Mouse (Mus musculus) cerebellum, adult (tissue): ENCODE measurements around the gene Scamp1.

Experiments
- ATAC-seq: cut with Nextera tagmentation; 2 replicates; pipeline ENCODE4 v1.9.2; 2017; ENCODE audit warnings: mild to moderate bottlenecking, moderate library complexity, mixed read lengths; ENCODE audit not compliant: insufficient number of reproducible peaks, low FRiP score, low TSS enrichment

Scamp1 gene

DNA sequence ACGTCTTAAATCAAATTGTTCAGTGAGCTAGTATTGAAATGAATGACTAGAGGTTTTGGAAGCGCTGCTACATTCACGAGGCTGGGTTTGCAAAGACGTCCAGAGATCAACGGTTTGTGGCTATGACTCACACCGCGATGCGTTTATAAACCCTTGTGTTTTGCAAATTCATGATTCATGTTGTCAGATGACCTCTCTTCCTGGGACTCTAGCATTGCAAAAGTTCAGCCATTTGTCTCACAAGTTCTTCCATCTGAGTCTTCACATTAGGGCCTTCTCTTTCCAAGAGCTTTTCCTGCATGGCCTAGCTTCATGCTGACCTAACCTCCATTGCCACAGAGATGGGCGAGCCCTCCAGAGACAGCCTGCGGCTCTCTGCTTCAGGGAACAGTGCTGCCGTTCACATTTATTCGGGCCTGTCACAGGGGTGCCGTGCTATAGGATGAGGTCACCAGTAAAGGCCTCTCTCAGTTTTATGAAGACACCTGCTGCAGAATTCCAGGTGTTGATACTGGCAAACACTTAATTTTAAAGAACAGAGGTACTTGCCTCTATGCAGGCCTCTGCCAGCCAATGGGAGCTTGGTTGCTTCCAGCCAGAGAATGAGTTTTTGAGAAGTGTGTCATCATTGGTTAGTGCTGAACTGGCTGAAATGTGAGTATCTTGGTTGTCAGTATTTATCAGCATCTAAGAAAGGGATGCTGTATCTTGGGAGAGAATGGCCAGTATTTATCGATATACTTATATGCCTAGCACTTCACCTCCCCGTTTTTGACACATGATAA lies 131.0 kb downstream of the Scamp1 start:
- no peak for ATAC-seq

DNA sequence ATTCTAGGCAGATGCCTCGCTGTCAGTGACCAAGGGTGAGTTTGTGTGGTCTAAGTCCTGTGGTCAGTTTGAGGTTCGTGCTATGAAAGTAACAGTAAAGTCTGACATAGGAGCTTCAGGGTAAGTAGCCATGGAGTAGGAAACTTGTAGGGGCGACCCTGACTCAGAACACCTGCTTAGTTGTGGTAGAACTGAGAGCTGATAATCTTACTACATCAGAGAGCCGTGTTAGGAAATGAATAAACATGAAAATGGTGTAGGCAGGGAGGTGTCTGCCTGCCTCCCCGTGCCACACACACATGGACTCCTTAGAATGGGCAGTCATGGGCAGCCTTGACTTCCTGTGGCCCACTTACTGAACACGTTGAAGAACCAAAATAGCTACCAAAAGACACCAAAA lies 132.0 kb downstream of the Scamp1 start:
- ATAC-seq: no peak

DNA sequence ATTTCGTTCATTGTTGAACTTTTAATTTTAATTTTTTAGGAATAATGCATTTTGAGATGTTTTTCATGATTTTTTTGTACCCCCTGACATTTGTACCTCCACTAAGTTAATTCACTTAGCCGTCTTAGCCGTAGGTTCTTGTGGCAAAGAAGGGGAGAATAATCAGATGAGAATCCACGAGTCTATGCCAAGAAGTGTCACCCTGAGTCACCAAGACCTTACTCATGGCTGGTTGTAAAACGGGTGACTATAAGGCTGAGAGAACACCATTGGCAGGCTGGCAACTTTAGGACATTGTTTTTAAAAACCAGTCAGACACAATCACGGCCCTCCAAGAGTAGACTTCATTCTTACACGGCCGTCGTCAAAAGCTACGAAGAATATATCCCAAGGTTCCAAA lies 132.8 kb downstream of the Scamp1 start:
- ATAC-seq: no peak
